Mouse (Mus musculus) R1 (cell line): ENCODE results near the gene Palm2.
A peak's percentile ranks its signal among the peaks of the same experiment; 100 is the strongest.

ENCODE experiments used
- DNase-seq: peaks from one replicate; pipeline ENCODE4 v3.0.0-alpha.2; 2018; ENCODE audit warnings: low read depth, low spot score

The Palm2 gene

DNA sequence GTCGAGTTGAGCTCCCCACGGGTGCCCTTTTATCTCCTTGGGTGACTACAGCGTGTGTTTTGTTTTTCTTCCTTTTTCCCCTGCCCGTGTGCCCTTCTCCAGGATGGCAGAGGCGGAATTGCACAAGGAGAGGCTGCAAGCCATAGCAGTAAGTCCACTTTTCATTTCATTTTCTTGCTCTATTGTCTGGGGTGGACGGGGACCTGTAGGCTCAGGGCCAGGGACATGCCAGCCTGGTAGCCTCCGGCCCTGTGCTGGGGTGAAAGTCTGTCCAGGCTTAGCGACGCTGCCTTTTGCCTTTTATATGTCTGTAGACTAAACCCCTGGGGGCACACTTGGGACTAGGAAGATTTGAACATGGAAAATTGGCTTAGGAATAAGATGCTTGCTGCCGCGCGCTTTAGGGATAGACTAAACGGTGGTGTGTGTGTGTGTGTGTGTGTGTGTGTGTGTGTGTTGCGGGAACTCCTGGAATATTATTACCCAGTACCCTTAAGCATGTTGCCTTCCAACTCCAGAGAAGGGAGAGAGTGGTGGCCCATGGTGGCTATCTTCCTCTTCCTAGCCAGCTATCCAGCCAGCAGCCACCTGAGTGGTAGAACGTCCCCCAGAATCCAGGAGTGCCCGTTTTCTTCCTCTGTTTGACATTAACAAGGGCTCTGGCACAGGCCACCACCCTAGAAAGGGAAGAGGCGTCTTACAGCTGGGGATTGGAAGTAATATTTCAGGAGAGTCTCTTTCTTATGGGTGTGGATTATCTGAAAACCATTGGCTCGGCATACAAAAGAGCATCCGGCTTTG lies 134.4 kb downstream of the Palm2 start:
- DNase-seq: peak; percentile 20

DNA sequence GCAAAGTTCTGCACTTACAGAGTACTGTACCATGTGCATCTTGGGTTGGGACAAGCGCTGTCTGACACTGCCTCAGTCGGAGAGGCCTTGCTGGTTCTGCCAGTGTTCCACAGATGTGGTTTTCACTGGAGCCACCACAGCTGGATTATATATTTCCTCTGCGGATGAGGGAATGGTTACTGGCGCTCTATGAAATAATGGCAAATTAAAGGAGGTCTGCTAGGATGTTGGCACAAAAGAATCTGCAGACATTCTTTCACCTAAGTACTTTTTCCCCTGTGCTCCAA lies 135.0 kb downstream of the Palm2 start:
- DNase-seq: no peak

DNA sequence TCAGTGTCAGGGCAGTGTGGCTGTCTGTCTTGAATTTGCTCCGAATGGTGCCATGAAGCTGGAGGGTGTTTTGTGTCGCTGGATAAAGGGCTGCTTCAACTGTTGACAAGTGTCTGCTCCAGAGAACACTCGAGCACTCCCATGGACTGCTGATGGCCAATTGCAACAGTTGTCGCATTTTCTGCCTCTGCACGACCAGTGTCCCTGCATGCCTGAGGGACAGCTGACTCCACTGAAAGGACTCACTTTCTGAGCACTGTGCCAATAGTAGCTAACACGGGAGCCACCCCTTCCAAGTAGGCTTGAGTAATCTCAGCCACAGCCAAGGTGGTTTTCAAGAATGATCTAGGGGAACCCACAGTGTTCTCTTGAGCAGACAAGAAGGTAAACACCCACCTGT lies 135.7 kb downstream of the Palm2 start:
- DNase-seq: no peak

DNA sequence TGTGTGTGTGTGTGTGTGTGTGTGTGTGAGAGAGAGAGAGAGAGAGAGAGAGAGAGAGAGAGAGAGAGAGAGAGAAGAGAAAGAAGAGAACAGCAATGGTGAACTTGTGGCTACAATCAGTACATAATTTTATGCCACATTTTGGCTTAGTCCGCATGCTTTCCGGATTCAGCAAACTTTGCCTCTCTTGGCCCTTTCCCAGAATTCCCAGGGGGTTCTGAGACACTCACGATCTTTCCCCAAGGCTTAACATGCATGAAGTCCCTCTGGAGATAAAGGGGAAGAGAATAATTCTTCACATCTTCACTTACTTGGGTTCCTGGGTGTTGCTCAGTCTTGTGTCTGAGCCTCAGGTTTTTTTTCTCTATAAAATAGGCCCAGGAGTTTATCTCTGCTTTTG lies 136.2 kb downstream of the Palm2 start:
- no peak for DNase-seq

DNA sequence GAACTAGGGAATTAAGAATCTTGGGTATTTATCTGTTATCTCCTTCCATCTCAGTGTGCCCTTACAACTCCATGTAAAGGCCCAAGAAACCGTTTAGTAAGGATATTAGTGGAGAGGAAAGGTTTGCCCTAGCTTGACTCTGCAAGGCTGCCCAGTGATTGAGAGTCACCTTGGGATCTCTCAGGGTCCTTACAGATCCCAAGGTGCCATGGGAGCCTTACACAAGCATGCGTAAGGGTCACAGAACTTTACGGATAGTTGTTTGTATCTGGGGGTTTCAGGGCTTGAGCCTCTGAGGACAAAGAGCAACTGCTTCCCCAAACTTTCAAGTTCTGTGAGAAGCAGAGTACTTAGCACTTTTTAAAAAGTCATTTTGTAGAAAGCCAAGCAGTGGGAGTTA lies 140.1 kb downstream of the Palm2 start:
- no peak for DNase-seq

DNA sequence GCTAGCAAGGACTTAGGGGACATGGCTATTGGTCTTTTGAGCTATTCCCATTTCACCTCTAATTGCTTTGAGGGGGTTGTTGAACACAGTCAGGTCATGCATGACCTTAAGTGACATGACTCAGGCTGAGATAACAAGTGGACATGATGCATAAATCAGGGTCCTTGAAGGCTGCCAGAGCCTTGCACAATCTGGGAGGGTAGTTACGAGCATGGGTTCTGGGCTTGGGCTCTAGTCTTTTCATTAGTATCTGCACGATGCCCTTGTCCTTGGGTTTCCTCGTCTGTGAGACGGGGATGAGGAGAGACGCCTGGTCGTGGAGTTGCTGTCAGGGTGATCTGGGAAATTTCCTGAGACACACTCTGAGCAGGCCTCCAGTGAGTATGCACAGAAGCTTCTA lies 140.6 kb downstream of the Palm2 start:
- DNase-seq: no peak

DNA sequence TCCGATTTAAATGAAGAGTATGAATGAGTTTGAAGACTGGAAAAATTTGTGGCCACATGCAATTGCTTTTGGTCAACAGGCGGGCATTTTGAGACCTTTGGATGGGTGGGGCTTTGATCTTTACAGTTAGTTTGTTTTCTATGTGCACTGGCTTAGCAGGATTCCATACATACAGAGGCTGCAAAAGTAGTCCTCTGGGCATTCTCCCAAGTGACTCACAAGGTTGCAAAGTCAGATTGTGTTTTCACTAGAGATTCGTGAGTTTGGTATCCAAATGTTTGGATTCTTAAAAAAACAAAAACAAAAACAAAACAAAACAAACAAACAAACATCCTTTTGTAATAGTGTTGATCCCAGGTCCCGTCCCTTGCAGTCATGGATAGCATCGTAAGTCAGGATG lies 141.6 kb downstream of the Palm2 start:
- DNase-seq: no peak

DNA sequence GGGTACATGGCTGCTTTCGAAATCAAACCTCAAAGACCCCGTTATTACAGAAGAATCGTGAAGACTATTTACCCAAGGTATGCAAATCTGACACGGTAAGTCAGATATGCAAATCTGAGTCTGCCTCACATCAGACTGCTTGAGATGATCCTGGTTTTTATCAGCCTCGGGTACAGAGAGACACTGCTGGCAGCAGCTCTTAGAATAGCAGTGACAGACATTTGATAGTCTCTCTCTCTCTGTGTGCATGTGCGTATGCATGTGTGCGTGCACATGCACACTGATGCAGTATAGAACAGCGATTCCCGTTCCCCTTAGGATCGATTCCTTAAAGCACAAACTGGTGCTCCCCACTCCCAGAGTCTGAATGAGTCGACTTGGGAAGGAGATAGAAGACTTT lies 142.0 kb downstream of the Palm2 start:
- DNase-seq: no peak

DNA sequence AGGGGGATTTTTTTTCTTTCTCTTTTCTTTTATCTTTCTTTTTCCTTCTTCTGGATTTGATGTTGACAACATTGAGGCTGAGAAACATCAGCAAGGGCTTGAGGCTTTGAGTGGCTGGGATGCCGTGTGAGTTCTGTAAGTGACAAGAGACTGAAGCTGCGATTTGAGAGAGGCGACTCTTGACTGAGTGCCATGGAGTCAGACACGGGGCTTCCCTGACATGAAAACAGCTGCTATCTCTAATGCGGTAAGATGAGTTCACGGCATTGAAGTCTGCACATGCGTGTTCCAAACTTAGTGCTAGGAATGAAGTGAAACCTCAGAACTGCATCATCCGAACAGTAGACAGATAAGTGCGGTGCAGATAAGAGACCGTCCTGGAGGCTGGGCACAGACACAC lies 145.6 kb downstream of the Palm2 start:
- no peak for DNase-seq

DNA sequence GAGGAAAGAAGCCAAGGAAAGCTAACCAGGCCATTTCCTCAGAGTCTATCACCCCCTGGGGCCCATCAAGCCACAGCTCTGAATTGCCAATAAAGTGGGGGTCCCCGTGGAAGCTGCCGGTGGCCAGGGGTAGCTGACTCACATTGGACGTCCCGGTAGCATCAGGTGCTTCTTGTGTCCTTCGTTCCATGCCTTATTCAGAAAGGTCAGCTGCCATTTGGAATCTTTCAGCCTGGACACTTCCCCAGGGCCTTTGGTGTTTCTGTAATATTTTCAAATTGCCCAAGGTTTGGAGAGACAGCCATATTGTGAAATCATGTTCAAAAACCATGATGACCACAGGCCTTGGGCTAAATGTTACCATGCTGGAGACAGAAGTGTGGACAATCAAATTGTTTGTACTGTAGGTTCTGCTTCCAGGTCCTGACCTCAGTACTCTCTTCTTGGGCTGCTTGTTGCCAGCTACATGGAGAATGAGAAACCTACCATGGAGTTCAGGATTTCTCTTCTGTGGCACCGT lies 151.3 kb downstream of the Palm2 start:
- no peak for DNase-seq

DNA sequence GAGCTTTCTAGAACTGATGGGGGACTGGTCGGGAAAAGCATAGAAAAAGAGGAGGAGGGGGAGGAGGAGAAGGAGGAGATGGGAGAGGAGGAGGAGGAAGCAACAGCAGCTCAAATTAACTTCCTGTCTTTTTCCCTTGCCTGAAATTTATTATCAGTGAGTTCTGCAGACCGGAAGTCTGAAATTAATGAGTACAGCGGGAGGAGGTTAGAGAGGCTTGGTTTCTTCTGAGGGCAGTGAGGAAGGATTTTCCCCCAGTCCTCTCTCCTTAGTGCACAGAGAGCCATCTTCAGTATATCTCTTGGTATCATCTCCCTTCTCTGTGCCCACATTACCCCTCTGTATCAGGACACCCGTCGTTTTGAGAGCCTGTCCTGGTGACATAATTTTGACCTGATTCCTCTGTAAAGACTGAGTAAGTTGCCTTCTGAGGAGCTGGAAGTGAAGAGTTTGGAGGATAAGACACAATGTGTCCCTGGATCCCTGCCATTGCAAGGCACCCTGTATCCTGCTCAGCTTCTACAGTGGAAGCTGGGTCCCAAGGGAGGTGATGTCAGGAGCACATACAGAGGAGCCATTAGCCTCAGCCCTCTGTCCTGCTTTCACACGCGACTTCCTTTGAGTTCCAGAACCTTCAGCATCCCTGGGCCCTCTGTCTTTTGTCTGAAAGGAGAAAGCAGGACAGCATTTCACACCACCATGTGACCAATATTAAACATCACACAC lies 153.0 kb downstream of the Palm2 start:
- DNase-seq: no peak

DNA sequence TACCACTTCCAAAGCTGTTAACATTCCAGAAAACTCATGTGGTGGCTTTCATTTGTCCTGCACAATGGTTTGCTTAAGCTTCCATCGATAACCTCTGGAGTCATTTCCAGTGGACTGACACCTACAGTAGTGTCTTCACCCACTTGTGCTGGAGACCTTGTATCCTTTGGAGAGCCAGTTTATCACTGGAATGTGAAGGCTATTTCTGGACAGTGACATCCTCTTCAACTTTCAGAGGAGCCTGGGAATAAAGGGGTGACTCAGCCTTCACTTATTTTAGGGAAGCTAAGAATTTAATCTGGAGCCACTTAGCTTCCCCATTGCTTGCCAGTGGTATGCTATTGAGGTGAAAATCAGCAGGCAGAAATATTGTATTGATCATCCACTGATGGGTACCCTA lies 154.3 kb downstream of the Palm2 start:
- no peak for DNase-seq

DNA sequence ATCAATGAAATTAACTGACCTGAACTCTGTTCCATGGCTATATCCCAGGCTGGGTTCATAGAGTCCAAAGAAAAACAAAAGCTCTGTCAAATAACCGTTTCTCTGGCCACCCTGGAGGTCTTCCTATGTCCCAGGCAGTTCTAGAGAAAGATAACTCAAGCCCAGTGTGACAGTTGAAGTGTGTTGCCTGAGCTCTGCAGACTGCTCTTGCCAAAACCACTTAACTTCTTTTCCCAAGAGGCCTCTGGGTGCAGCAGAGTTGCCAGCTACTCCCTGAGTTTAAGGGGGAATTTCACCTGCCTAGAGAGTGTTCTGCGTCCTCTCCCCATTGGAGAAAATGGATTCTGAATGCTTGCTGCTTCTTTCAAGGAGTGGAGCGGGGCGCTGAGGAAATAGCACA lies 158.7 kb downstream of the Palm2 start:
- no peak for DNase-seq

DNA sequence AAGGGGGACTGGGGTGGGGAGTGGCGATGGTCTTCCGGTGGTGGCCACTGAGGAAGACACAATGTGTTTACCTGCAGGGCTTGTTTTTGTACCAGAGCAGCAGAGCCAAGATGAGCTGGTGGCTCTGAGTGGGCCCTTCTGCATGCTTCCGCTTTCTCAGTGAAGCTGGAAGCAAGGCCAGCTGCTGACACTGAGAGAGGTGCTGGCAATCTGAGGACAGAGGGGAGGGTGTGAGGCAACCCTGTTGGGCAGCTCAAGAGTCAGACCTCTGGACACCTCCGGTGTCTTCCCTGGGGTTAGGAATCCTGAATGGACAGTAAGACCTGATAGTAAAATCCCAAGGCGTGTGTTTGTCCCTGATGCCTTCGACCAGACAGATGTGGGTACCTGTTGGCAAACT lies 165.9 kb downstream of the Palm2 start:
- no peak for DNase-seq

DNA sequence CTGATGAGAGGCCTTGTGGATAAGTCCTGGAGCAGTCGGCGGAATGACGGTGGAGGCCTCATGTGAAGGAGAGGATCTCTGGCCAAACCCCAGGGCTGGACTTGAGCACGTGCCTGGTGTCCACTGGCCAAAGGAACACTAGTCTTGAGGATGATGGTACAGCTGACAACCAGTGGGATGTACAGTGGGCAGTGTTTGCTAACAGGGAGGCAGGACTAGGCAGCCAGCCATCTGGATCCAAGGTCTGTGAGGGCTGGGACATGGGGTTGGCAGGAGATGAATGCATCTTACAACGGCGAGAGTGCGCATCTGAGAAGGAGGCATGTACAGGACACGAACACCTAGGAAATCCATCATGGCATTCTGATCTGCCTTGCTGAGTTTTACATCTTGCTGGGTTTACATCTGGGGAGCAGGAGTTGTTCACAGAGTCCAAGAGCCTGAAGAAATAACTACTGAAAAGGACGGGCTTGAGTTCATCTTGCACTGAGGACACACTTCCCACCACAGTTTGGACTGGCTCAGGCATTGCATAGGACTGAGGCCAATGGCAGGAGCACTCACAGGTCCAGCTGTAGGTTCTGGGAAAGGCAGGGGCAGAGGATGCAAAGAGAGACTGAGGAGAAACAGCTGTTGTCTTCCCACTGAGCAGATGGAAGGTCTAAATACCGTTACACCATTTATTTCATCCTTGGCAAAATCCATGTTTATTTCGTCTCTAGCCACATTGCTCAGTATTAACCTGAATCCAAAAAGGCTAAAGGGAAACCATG lies 166.8 kb downstream of the Palm2 start:
- no peak for DNase-seq

DNA sequence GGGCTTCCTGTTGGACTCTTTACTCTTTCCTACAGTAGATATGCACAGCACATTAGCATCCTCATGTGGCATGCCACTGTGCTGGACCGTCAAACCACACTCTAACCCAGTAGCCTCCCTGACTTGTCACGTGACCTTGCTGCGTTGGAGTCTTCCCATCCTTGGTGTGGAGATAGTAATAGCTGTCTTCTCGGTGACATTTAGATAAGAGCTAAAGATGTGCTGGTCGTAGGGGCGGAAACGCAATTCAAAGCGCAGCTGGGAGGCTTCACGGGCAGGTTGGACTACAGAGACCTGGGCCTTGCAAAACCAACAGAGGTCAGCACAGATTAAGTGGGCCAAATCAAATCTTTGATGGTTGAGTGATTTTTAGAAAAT lies 167.4 kb downstream of the Palm2 start:
- no peak for DNase-seq

DNA sequence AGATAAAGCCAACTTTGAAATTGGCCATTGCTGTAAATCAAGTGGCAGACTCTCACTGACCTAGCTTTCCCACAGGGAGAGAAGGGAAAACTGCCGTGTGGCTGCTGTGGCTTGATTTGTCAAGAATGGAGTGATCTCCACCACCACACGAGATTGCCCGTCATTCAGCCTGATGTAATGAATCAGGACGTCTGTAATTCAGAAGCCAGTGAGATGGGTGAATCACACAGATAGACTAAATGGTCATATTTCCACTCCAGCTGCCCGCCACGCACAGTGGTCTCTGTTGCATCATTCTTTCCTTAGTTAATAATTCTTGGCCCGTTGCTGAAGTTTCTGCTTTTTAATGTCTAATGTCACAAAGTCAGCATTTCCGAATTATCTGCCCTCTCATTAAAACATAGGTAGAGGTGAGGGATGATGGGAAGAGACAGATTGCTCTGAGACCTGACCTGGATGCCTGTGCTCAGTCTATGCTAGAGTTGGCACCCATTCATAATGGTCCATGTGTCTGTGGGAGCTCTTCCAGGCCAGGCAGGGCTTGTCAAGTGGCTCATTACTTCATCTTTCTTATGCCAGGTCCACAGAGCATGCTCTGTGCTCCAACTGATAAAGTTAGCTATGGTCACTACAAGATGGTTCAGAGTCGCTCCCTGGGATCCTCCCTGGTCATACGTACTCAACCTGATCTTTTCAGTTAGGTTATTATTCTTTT lies 168.0 kb downstream of the Palm2 start:
- no peak for DNase-seq

DNA sequence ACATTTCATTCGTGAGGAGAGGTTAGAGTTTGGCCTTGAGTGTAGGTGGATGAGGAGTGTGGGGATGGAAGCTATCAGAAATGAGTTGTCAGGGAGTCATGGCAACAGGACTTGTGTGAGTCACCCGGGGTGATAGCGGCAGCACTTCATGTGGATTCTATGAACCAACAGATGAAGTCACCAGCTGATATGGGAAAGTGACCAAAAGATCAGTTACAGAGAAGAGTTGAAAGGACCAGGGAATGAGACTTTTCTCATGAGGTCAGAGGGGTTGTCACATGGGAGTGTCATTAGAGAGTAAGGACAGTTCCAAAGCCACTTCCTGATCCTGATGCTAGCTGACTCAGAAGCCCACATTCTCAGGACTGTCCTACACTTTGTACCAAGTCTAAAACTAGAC lies 172.2 kb downstream of the Palm2 start:
- DNase-seq: no peak

DNA sequence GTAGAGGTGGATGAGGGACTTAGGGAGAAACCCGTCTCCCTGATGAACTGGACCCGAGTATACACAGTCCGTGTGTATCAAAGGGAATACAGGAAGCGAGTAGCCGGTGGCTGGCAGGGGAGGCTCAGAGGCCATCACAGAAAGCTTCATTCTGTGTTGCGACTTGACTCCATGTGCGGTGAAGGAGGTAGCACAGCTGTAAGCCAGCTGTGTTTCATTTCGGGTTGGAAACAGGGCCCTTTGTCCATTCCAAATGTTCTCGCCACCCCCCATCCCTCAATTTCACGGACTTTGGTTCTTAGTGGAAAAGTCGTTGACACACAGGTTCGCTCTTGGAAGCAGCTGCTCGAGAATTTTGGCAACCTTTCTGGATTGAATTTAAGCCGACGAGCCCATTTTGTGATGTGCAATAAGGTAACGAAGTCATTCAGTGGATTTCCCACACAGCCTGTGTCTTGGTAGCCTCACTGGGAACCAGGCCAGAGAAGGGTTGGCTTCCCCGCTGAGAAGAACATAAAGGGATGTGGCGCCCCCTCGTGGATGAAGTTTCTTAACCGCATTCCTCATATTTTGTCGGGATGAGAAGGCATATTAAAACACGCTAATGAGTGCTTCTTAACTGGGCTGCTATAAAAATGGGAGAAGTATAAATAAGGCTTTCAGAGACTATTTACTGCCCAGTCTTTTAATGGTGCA lies 173.3 kb downstream of the Palm2 start:
- DNase-seq: peak; percentile 83

DNA sequence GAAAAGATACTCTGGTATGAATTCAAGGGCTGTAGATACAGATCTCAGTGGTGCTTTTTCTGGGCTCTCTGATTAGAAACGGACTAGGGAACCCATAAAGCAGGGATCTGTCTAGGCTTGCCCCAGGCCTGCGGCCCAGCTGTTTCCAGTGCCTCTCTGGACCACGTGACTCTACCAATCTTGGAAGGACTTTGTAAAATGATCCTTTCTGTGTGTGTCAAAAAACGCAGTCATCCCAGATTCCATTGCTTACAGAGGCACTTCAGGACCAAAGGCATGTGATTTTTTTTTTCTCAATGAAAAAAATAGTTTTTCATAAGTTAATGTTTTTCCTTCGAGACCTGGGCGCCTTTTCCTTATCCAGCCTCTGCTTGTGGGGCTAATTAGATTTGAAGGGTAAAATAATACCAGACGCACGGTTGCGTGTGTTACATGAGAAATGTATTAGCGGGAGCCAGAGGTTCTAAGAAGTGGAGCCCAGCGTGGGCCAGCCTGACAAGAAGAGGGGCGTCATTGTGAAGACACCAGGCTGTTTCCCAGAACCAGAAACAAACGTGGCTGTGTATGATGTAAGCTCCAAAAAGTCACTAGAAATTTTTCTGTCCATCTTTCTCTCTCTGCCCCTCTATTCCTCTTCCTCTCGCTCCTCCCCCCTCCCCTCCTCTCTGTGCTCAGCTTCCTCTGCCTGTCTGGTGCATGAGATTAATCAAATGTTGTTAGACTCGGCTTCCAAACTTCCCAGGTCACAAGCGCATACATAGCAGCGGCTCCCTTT lies 177.4 kb downstream of the Palm2 start:
- peak; percentile 18 for DNase-seq

DNA sequence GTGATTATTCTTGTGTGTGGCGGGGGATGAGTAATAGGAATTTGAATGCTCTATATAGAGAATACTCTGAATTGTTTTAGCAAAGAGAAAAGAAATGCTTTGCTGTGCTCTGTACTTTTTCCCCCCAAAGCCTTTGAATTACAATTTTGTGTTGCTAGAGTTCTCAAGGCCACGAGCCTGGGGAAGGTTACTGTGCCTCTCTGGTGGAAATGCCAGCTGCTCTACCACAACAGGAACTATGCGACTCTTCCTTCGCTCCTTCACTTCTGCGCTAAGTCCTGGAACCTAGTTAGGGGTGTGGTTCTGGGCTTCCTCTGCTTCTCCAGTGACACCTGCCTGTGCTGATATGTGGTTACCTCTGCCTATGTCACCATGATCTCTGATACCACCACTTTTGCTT lies 178.7 kb downstream of the Palm2 start:
- no peak for DNase-seq
